Mouse (Mus musculus): ENCODE data around the gene Axin2. TPM values are rescaled to one million over a fixed set of nuclear protein-coding genes. Genes with fewer than 3 reads are reported as not detected.
A peak's percentile ranks its signal among the peaks of the same experiment; 100 is the strongest.
"Not testable (repeated sequence)": the region's sequence is repeated elsewhere in the genome, so short reads cannot be mapped to it uniquely, and the experiment has no call there.

Gene Axin2
- polyA plus RNA-seq (2011; ENCODE audit: insufficient read depth, insufficient read length, low read depth, missing spikeins) = 11.4 and 14.5 TPM in 2 replicates

DNA sequence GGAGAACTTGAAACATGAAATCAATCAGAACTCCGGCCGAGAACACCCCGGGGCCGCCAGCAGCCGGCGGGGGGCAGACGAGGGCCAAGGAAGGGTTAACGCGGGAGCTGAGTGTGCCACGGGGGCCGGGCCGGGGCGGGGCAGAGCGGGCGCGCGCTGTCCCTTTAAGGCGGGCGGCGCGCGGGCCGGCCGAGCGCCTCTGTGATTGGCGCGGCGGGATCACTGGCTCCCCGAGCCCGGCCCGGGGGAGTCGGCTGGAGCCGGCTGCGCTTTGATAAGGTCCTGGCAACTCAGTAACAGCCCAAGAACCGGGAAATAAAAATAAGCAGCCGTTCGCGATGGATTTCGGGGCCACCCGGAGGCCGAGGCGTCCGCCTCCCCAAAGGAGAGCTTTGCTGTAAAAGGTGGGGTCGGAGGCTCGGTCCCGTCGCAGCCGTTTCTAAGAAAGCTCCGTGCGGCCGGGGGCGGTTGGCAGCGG, at the start of gene Axin2:
Gene Axin2 (plus strand): TSS at position 192 of the 478 bp plus-strand sequence.
- no peak for TF ChIP-seq EP300 (IDR thresholded peaks at IDR 0.05; ENCODE audit: insufficient read depth, low read depth, low read length)
- no peak for TF ChIP-seq POLR2A (IDR thresholded peaks at IDR 0.05; ENCODE audit: insufficient read depth, low read length)
- no peak for TF ChIP-seq CTCF (IDR thresholded peaks at IDR 0.05; ENCODE audit: low read depth, low read length)
- H3K27me3 ChIP-seq (ENCODE audit: control insufficient read depth, insufficient read depth, low read length, poor library complexity, severe bottlenecking) = peaks cover 11% of the 10 kb centered on the region; the same call in 1 of the 2 replicates
- H3K36me3 ChIP-seq (ENCODE audit: control insufficient read depth, insufficient read depth, low read length, poor library complexity, severe bottlenecking) = no peaks in the 10 kb centered on the region
- H3K4me3 ChIP-seq (ENCODE audit: low read depth, low read length) = peak within 1 kb of the TSS; percentile 80
- no peak within 1 kb of the TSS for H3K27ac ChIP-seq (ENCODE audit: insufficient read depth, low read length)
- peaks cover 7% of the 10 kb centered on the region for H3K4me1 ChIP-seq (ENCODE audit: control insufficient read depth, insufficient read depth, low read length)
- H3K9ac ChIP-seq (ENCODE audit: low read depth, poor library complexity, severe bottlenecking) = peak within 1 kb of the TSS; percentile 95
- H3K9me3 ChIP-seq (replicated peaks; ENCODE audit: control insufficient read depth, insufficient read depth, low read length, poor library complexity, severe bottlenecking) = no peaks in the 10 kb centered on the region

- not testable (repeated sequence) for H3K9me3 ChIP-seq (replicated peaks; ENCODE audit: control insufficient read depth, insufficient read depth, low read length, poor library complexity, severe bottlenecking); H3K27me3 ChIP-seq (ENCODE audit: control insufficient read depth, insufficient read depth, low read length, poor library complexity, severe bottlenecking); H3K9ac ChIP-seq (ENCODE audit: low read depth, poor library complexity, severe bottlenecking); H3K4me1 ChIP-seq (ENCODE audit: control insufficient read depth, insufficient read depth, low read length); H3K36me3 ChIP-seq (ENCODE audit: control insufficient read depth, insufficient read depth, low read length, poor library complexity, severe bottlenecking); H3K4me3 ChIP-seq (ENCODE audit: low read depth, low read length); H3K27ac ChIP-seq (ENCODE audit: insufficient read depth, low read length)
Measured at GRCm38 (mm10) chr11:108871284-108871683, 48.9 kb upstream of the Axin2 start.

DNA sequence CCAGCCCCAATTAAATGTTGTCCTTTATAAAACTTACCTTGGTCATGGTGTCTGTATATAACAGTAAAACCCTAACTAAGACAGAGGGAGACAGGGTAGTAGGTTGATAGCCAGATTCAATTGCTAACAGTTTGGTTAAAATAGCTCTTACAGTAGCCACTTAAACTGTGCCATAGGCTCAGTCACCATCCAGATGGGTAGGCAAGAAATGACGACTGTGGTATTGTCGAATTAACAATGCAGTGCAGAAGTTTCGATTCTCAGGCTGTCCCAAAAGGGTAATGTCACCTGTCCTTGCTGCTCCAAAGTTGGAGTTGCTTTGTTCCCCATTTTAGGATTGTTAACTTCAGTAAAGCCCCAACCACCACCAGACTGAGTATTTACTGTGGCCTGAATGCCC, 48.4 kb upstream of the Axin2 start:
- no peak overlapping the region for H3K27ac ChIP-seq (ENCODE audit: insufficient read depth, low read length)
- no peaks in the 10 kb centered on the region for H3K4me1 ChIP-seq (ENCODE audit: control insufficient read depth, insufficient read depth, low read length)
- H3K36me3 ChIP-seq (ENCODE audit: control insufficient read depth, insufficient read depth, low read length, poor library complexity, severe bottlenecking) = no peaks in the 10 kb centered on the region
- no peaks in the 10 kb centered on the region for H3K27me3 ChIP-seq (ENCODE audit: control insufficient read depth, insufficient read depth, low read length, poor library complexity, severe bottlenecking)
- no peaks in the 10 kb centered on the region for H3K9me3 ChIP-seq (replicated peaks; ENCODE audit: control insufficient read depth, insufficient read depth, low read length, poor library complexity, severe bottlenecking)
- TF ChIP-seq CTCF (IDR thresholded peaks at IDR 0.05; ENCODE audit: low read depth, low read length) (no peak), POLR2A (IDR thresholded peaks at IDR 0.05; ENCODE audit: insufficient read depth, low read length) (no peak), EP300 (IDR thresholded peaks at IDR 0.05; ENCODE audit: insufficient read depth, low read depth, low read length) (no peak)
- H3K9ac ChIP-seq (ENCODE audit: low read depth, poor library complexity, severe bottlenecking) = no peak overlapping the region
- no peak overlapping the region for H3K4me3 ChIP-seq (ENCODE audit: low read depth, low read length)

- Histone ChIP-seq H3K27ac (ENCODE audit: insufficient read depth, low read length) (no peak overlapping the region), H3K9ac (ENCODE audit: low read depth, poor library complexity, severe bottlenecking) (no peak overlapping the region), H3K27me3 (ENCODE audit: control insufficient read depth, insufficient read depth, low read length, poor library complexity, severe bottlenecking) (no peaks in the 10 kb centered on the region), H3K36me3 (ENCODE audit: control insufficient read depth, insufficient read depth, low read length, poor library complexity, severe bottlenecking) (no peaks in the 10 kb centered on the region), H3K9me3 (replicated peaks; ENCODE audit: control insufficient read depth, insufficient read depth, low read length, poor library complexity, severe bottlenecking) (no peaks in the 10 kb centered on the region; the same call in 1 of the 2 replicates), H3K4me1 (ENCODE audit: control insufficient read depth, insufficient read depth, low read length) (no peaks in the 10 kb centered on the region), H3K4me3 (ENCODE audit: low read depth, low read length) (no peak overlapping the region)
- no peak for TF ChIP-seq POLR2A (IDR thresholded peaks at IDR 0.05; ENCODE audit: insufficient read depth, low read length)
Measured at GRCm38 (mm10) chr11:108876633-108877205, 43.4 kb upstream of the Axin2 start.

GRCm38 (mm10) chr11:108877520-108877919, 42.6 kb upstream of the Axin2 start:
- H3K4me1 ChIP-seq (ENCODE audit: control insufficient read depth, insufficient read depth, low read length) = no peaks in the 10 kb centered on the region
- no peaks in the 10 kb centered on the region; the same call in 1 of the 2 replicates for H3K9me3 ChIP-seq (replicated peaks; ENCODE audit: control insufficient read depth, insufficient read depth, low read length, poor library complexity, severe bottlenecking)
- H3K9ac ChIP-seq (ENCODE audit: low read depth, poor library complexity, severe bottlenecking) = no peak overlapping the region
- TF ChIP-seq EP300 (IDR thresholded peaks at IDR 0.05; ENCODE audit: insufficient read depth, low read depth, low read length) = no peak
- TF ChIP-seq POLR2A (IDR thresholded peaks at IDR 0.05; ENCODE audit: insufficient read depth, low read length) = no peak
- TF ChIP-seq CTCF (IDR thresholded peaks at IDR 0.05; ENCODE audit: low read depth, low read length) = no peak
- H3K4me3 ChIP-seq (ENCODE audit: low read depth, low read length) = no peak overlapping the region
- H3K36me3 ChIP-seq (ENCODE audit: control insufficient read depth, insufficient read depth, low read length, poor library complexity, severe bottlenecking) = no peaks in the 10 kb centered on the region
- H3K27me3 ChIP-seq (ENCODE audit: control insufficient read depth, insufficient read depth, low read length, poor library complexity, severe bottlenecking) = no peaks in the 10 kb centered on the region
- no peak overlapping the region for H3K27ac ChIP-seq (ENCODE audit: insufficient read depth, low read length)

GRCm38 (mm10) chr11:108880546-108880945, 39.6 kb upstream of the Axin2 start:
- no peak overlapping the region for H3K9ac ChIP-seq (ENCODE audit: low read depth, poor library complexity, severe bottlenecking)
- TF ChIP-seq EP300 (IDR thresholded peaks at IDR 0.05; ENCODE audit: insufficient read depth, low read depth, low read length) = no peak
- no peak for TF ChIP-seq POLR2A (IDR thresholded peaks at IDR 0.05; ENCODE audit: insufficient read depth, low read length)
- TF ChIP-seq CTCF (IDR thresholded peaks at IDR 0.05; ENCODE audit: low read depth, low read length) = no peak
- H3K27ac ChIP-seq (ENCODE audit: insufficient read depth, low read length) = no peak overlapping the region
- no peaks in the 10 kb centered on the region for H3K4me1 ChIP-seq (ENCODE audit: control insufficient read depth, insufficient read depth, low read length)
- no peaks in the 10 kb centered on the region; the same call in 1 of the 2 replicates for H3K9me3 ChIP-seq (replicated peaks; ENCODE audit: control insufficient read depth, insufficient read depth, low read length, poor library complexity, severe bottlenecking)
- H3K36me3 ChIP-seq (ENCODE audit: control insufficient read depth, insufficient read depth, low read length, poor library complexity, severe bottlenecking) = no peaks in the 10 kb centered on the region
- H3K27me3 ChIP-seq (ENCODE audit: control insufficient read depth, insufficient read depth, low read length, poor library complexity, severe bottlenecking) = no peaks in the 10 kb centered on the region
- no peak overlapping the region for H3K4me3 ChIP-seq (ENCODE audit: low read depth, low read length)
